Mouse (Mus musculus) heart, postnatal 0 days (tissue): ENCODE results near the gene Dolk. TPM values are rescaled to one million over a fixed set of nuclear protein-coding genes. Genes with fewer than 3 reads are reported as not detected.

Experiments
- ATAC-seq: fragments of 200-750 bp; cut with Nextera tagmentation; 2 replicates; pipeline ENCODE4 v1.8.0; 2017; ENCODE audit warnings: low read depth, moderate number of reproducible peaks, moderate library complexity; ENCODE audit not compliant: insufficient read depth
- DNase-seq: peaks from one replicate; pipeline ENCODE4 v3.0.0-alpha.2; 2016; ENCODE audit warnings: low spot score
- H3K27ac ChIP-seq: fragments of 300-500 bp; sonication (generic); 2 replicates; pipeline ENCODE4 v1.5.1; 2014; ENCODE audit warnings: low read depth, mild to moderate bottlenecking
- H3K27me3 ChIP-seq: fragments of 300-500 bp; sonication (generic); 2 replicates; pipeline ENCODE4 v1.6.1; 2014; ENCODE audit warnings: low read length, mixed read lengths; ENCODE audit not compliant: control insufficient read depth, insufficient read depth
- H3K36me3 ChIP-seq: fragments of 300-500 bp; sonication (generic); replicated peaks from 2 replicates; pipeline ENCODE4 v1.6.1; 2014; ENCODE audit warnings: low read length, mixed read lengths; ENCODE audit not compliant: control insufficient read depth, insufficient read depth
- H3K4me1 ChIP-seq: fragments of 300-500 bp; sonication (generic); 2 replicates; pipeline ENCODE4 v1.6.1; 2014; ENCODE audit warnings: antibody characterized with exemption; ENCODE audit not compliant: control insufficient read depth, insufficient read depth
- H3K4me2 ChIP-seq: fragments of 300-500 bp; sonication (generic); 2 replicates; pipeline ENCODE4 v1.6.1; 2014; ENCODE audit warnings: low read depth, mild to moderate bottlenecking, low read length, moderate library complexity
- H3K4me3 ChIP-seq: fragments of 300-500 bp; sonication (generic); 2 replicates; pipeline ENCODE4 v1.5.1; 2014; ENCODE audit warnings: low read depth, low read length
- H3K9ac ChIP-seq: fragments of 300-500 bp; sonication (generic); replicated peaks from 2 replicates; pipeline ENCODE4 v1.6.1; 2014; ENCODE audit warnings: low read depth, low read length, mixed read lengths
- H3K9me3 ChIP-seq: fragments of 300-500 bp; sonication (generic); replicated peaks from 2 replicates; pipeline ENCODE4 v1.6.1; 2016; ENCODE audit warnings: low read length; ENCODE audit not compliant: control insufficient read depth
- CTCF ChIP-seq: IDR thresholded peaks from 2 replicates; pipeline ENCODE4 v1.5.1; 2016; ENCODE audit warnings: antibody characterized with exemption, control low read depth, low read depth
- EP300 ChIP-seq: IDR thresholded peaks from 2 replicates; pipeline ENCODE4 v1.6.1; 2016; ENCODE audit warnings: antibody characterized with exemption, low read depth
- WGBS: fragments of 180-500 bp; shearing (Covaris S2); extraction: QIAGEN DNeasy Blood & Tissue Kit; methylation state at CpG from one replicate; pipeline ENCODE4 v1.1.7; 2014; 5-methylcytosine and 5-hydroxymethylcytosine counted together
- polyA plus RNA-seq: library from polyadenylated mRNA; unstranded; fragments of >200 nt; fragmentation: Nextera tagmentation; extraction: Ambion mirVana; gene quantifications from 2 replicates; pipeline ENCODE4 v1.2.1, GENCODE M21; 2015
- total RNA-seq: library from RNA; depleted of rRNA; stranded (reverse); fragments of >200 nt; gene quantifications from 2 replicates; pipeline ENCODE4 v1.2.3, GENCODE M21; 2014; ENCODE audit warnings: low replicate concordance; rRNA removed

Gene Dolk
- total and polyA plus RNA-seq, 2 experiments from 2014 or later, result 32.8 to 53.8 TPM

DNA sequence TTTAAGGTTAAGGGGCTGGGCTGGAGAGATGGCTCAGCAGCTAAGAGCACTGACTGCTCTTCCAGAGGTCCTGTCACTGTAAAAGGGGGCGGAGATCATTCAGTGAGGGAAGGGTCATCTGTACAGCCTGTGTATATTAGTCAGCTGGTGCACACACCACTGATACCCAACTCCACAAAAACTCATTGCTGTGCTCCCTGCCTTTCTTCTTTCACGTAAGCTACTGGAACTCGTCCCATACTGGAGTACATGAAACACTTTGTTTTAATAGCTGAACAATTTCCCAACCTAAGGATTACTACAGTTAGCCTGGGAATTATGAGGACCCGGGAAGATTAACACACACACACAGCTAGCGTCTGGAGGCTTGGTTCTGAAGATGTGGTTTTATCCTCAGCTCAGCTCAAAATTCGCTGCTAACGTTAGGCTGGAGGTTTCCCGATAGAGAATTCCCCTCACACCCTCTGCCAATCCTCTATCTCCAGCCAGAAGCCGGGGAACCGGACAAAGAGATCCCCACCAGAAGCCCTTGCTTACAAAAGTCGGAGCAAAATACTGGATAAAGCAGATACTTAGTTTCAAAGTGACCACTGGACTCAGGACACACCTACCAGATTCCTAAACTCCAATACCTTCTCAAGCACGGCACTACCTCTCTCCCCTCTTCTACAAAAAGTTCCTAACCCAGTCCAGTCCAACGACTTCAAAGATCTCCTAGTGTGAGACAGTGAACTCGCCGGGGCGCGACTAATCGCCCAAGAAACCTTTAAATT is 49.5 kb downstream of the Dolk start:
- H3K27ac ChIP-seq, result peak overlapping the region; percentile 90
- DNase-seq, result no peak
- 2% methylated on average over 18 of the region's 18 CpGs for WGBS

GRCm38 (mm10) chr2:30235593-30235992 is 50.5 kb downstream of the Dolk start:
- Histone ChIP-seq H3K9me3 (no peaks in the 10 kb centered on the region), H3K36me3 (peaks cover 5% of the 10 kb centered on the region), H3K4me3 (no peak overlapping the region), H3K27me3 (no peaks in the 10 kb centered on the region), H3K27ac (no peak overlapping the region), H3K4me1 (peaks cover 25% of the 10 kb centered on the region), H3K4me2 (no peak overlapping the region), H3K9ac (no peak overlapping the region)
- TF ChIP-seq CTCF (no peak), EP300 (no peak)
- no peak for DNase-seq
- WGBS, result 79% methylated on average over 5 of the region's 5 CpGs
- ATAC-seq, result no peak

More for the DNA sequence above, 49.5 kb downstream of the Dolk start:
- no peak for ATAC-seq
- H3K4me1 ChIP-seq, result peaks cover 33% of the 10 kb centered on the region
- H3K4me2 ChIP-seq, result peak overlapping the region; percentile 74
- TF ChIP-seq CTCF (no peak), EP300 (no peak)
- H3K36me3 ChIP-seq, result peaks cover 15% of the 10 kb centered on the region
- peak overlapping the region; percentile 64 for H3K9ac ChIP-seq
- H3K4me3 ChIP-seq, result peak overlapping the region; percentile 78
- no peaks in the 10 kb centered on the region for H3K9me3 ChIP-seq
- no peaks in the 10 kb centered on the region for H3K27me3 ChIP-seq

Other genes with a start within 250 kb of the Dolk start
- 26.2 and 30.1 TPM in 2 replicates for gene Wdr34, start 237.5 kb downstream of the Dolk start, total RNA-seq
- gene Wdr34, start 237.5 kb downstream of the Dolk start, polyA plus RNA-seq, result 17.3 and 17.6 TPM in 2 replicates
- gene Set, start 229.0 kb downstream of the Dolk start, total RNA-seq, result 103 and 123 TPM in 2 replicates
- gene Set, start 229.0 kb downstream of the Dolk start, polyA plus RNA-seq, result 131 and 139 TPM in 2 replicates
- gene Pkn3, start 208.7 kb downstream of the Dolk start, total RNA-seq, result 13.9 and 18.9 TPM in 2 replicates
- gene Pkn3, start 208.7 kb downstream of the Dolk start, polyA plus RNA-seq, result 5.7 and 6.0 TPM in 2 replicates
- gene Zdhhc12, start 192.7 kb downstream of the Dolk start, total RNA-seq, result 15.5 and 27.4 TPM in 2 replicates
- 19.9 and 21.1 TPM in 2 replicates for gene Zdhhc12, start 192.7 kb downstream of the Dolk start, polyA plus RNA-seq
- gene Zer1, start 161.7 kb downstream of the Dolk start, total RNA-seq, result 31.2 and 32.4 TPM in 2 replicates
- gene Zer1, start 161.7 kb downstream of the Dolk start, polyA plus RNA-seq, result 3.7 and 4.1 TPM in 2 replicates
- 21.4 and 29.5 TPM in 2 replicates for gene Tbc1d13, start 152.6 kb downstream of the Dolk start, total RNA-seq
- 2.9 and 3.0 TPM in 2 replicates for gene Tbc1d13, start 152.6 kb downstream of the Dolk start, polyA plus RNA-seq
- gene Endog, start 114.8 kb downstream of the Dolk start, total RNA-seq, result 124 and 127 TPM in 2 replicates
- gene Endog, start 114.8 kb downstream of the Dolk start, polyA plus RNA-seq, result 72.9 and 73.0 TPM in 2 replicates
- 16.3 and 20.5 TPM in 2 replicates for gene Spout1, start 107.9 kb downstream of the Dolk start, total RNA-seq
- 13.6 and 15.2 TPM in 2 replicates for gene Spout1, start 107.9 kb downstream of the Dolk start, polyA plus RNA-seq
- 76.8 and 81.2 TPM in 2 replicates for gene Kyat1, start 80.5 kb downstream of the Dolk start, total RNA-seq
- 50.7 and 51.7 TPM in 2 replicates for gene Kyat1, start 80.5 kb downstream of the Dolk start, polyA plus RNA-seq
- 50.8 and 66.2 TPM in 2 replicates for gene Lrrc8a, start 48.6 kb downstream of the Dolk start, total RNA-seq
- gene Lrrc8a, start 48.6 kb downstream of the Dolk start, polyA plus RNA-seq, result 43.5 and 46.4 TPM in 2 replicates
- 13.9 TPM in 1 of 2 replicates, not detected in the other for gene Gm28035, start 45.8 kb downstream of the Dolk start, total RNA-seq
- 0.10 and 0.12 TPM in 2 replicates for gene Gm28035, start 45.8 kb downstream of the Dolk start, polyA plus RNA-seq
- gene Phyhd1, start 20.1 kb downstream of the Dolk start, total RNA-seq, result 12.9 and 47.1 TPM in 2 replicates
- gene Phyhd1, start 20.1 kb downstream of the Dolk start, polyA plus RNA-seq, result 14.7 and 15.9 TPM in 2 replicates
- gene Gm28038, start 5.3 kb downstream of the Dolk start, total RNA-seq, result not detected in 2 replicates
- not detected in 2 replicates for gene Gm28038, start 5.3 kb downstream of the Dolk start, polyA plus RNA-seq
- gene Nup188, start 63 bp upstream of the Dolk start, total RNA-seq, result 24.6 and 32.3 TPM in 2 replicates
- 10.5 and 11.0 TPM in 2 replicates for gene Nup188, start 63 bp upstream of the Dolk start, polyA plus RNA-seq
- 204 and 234 TPM in 2 replicates for gene Sh3glb2, start 73.0 kb upstream of the Dolk start, total RNA-seq
- gene Sh3glb2, start 73.0 kb upstream of the Dolk start, polyA plus RNA-seq, result 89.5 and 93.8 TPM in 2 replicates
- 82.6 and 105 TPM in 2 replicates for gene Miga2, start 77.9 kb upstream of the Dolk start, total RNA-seq
- 31.9 and 32.6 TPM in 2 replicates for gene Miga2, start 77.9 kb upstream of the Dolk start, polyA plus RNA-seq
- gene Dolpp1, start 105.9 kb upstream of the Dolk start, total RNA-seq, result 40.6 and 56.4 TPM in 2 replicates
- 14.4 and 15.0 TPM in 2 replicates for gene Dolpp1, start 105.9 kb upstream of the Dolk start, polyA plus RNA-seq
- 351 and 413 TPM in 2 replicates for gene Crat, start 129.5 kb upstream of the Dolk start, total RNA-seq
- gene Crat, start 129.5 kb upstream of the Dolk start, polyA plus RNA-seq, result 263 and 266 TPM in 2 replicates
- 109 and 112 TPM in 2 replicates for gene Ptpa, start 129.7 kb upstream of the Dolk start, total RNA-seq
- gene Ptpa, start 129.7 kb upstream of the Dolk start, polyA plus RNA-seq, result 92.4 TPM in 2 replicates
- gene Ier5l, start 187.9 kb upstream of the Dolk start, total RNA-seq, result 12.4 and 12.5 TPM in 2 replicates
- 0.94 and 1.2 TPM in 2 replicates for gene Ier5l, start 187.9 kb upstream of the Dolk start, polyA plus RNA-seq